In genomic region chr6:121491339-121491738, GRCm38 (mm10) we compare ENCODE assay signal across 25 mouse cellular contexts. TPM values are rescaled to one million over a fixed set of nuclear protein-coding genes. Genes with fewer than 3 reads are reported as not detected.
"Had no signal": no experiment of that assay in that cellular context is flagged by ENCODE, and none has a peak within 500 bp of the region (broad histone marks: within the 10 kb centered on the region; RNA-seq: fewer than 3 reads in every experiment).

No protein-coding gene starts in this region.

- H3K4me3 ChIP-seq: liver, embryonic 13.5 days; liver, embryonic 15.5 days; lung, embryonic 15.5 days; megakaryocyte, embryonic 14.5 days; midbrain, embryonic 12.5 days; myocyte; neural tube, embryonic 12.5 days had no signal

- H3K4me1 ChIP-seq: liver, embryonic 13.5 days; liver, embryonic 15.5 days; lung, embryonic 15.5 days; megakaryocyte, embryonic 14.5 days had no signal

- ATAC-seq: liver, postnatal 0 days; lung, postnatal 0 days; midbrain, embryonic 16.5 days had no signal

- H3K27ac ChIP-seq: liver, embryonic 13.5 days; liver, embryonic 15.5 days; lung, embryonic 15.5 days; macrophage; midbrain, embryonic 12.5 days; neural tube, embryonic 12.5 days had no signal

- H3K9me3 ChIP-seq: liver, embryonic 13.5 days; liver, embryonic 15.5 days; lung, embryonic 15.5 days; megakaryocyte, embryonic 14.5 days; midbrain, embryonic 12.5 days; neural tube, embryonic 12.5 days had no signal

- H3K9ac ChIP-seq: liver, embryonic 13.5 days; liver, embryonic 15.5 days; liver, postnatal 0 days; lung, embryonic 15.5 days; midbrain, embryonic 12.5 days; neural tube, embryonic 12.5 days had no signal

- H3K4me2 ChIP-seq: liver, embryonic 11.5 days; liver, embryonic 13.5 days; liver, embryonic 15.5 days; lung, embryonic 15.5 days; midbrain, embryonic 12.5 days; neural tube, embryonic 12.5 days had no signal

- DNase-seq: liver, embryonic 13.5 days; liver, postnatal 0 days; lung, adult 2 months; lung, postnatal 14 days; lung, postnatal 36 days; retina, postnatal 1 day; right cerebral cortex, adult 18-20 months; right cerebral cortex, postnatal 25 days; right cerebral cortex, postnatal 4 days; spleen, adult 18-20 months; thymus, adult 18-20 months; thymus, postnatal 14 days; thymus, postnatal 36 days had no signal

- H3K27me3 ChIP-seq: liver, embryonic 13.5 days; liver, embryonic 15.5 days; lung, embryonic 15.5 days; megakaryocyte, embryonic 14.5 days; midbrain, embryonic 12.5 days; neural tube, embryonic 12.5 days had no signal

- H3K36me3 ChIP-seq: liver, embryonic 13.5 days; liver, embryonic 15.5 days; lung, embryonic 15.5 days; midbrain, embryonic 12.5 days; neural tube, embryonic 12.5 days had no signal

RNA-seq across cellular contexts. Expression of gene Iqsec3, which starts 17.9 kb away (rescaled TPM):
- total RNA-seq: megakaryocyte progenitor cell, adult 5-6 weeks had no signal
- polyA plus RNA-seq: liver, embryonic 13.5 days; liver, embryonic 15.5 days; liver, postnatal 0 days; lung, postnatal 0 days; macrophage; thymus, postnatal 0 days had no signal
